Mouse (Mus musculus): ENCODE results near the gene Gm20388. TPM values are rescaled to one million over a fixed set of nuclear protein-coding genes. Genes with fewer than 3 reads are reported as not detected.

Gene Gm20388
- polyA plus RNA-seq, 1 experiment from 2014 or later = not detected

GRCm38 (mm10) chr8:124294425-124294824, 4383.8 kb downstream of the Gm20388 start:
- ATAC-seq (ENCODE audit: insufficient number of reproducible peaks, low FRiP score, low TSS enrichment, low read depth) = no peak
- Histone ChIP-seq H3K4me1 (ENCODE audit: control insufficient read depth, insufficient read depth, low read length) (peaks cover 14% of the 10 kb centered on the region), H3K9me3 (ENCODE audit: control insufficient read depth, low read length) (no peaks in the 10 kb centered on the region), H3K9ac (ENCODE audit: low read length) (no peak overlapping the region), H3K27ac (replicated peaks; ENCODE audit: low read depth, low read length) (no peak overlapping the region), H3K4me2 (ENCODE audit: low read depth, severe bottlenecking) (no peak overlapping the region), H3K36me3 (ENCODE audit: control insufficient read depth, insufficient read depth, low read length) (no peaks in the 10 kb centered on the region), H3K27me3 (ENCODE audit: control insufficient read depth, insufficient read depth, low read length) (no peaks in the 10 kb centered on the region), H3K4me3 (ENCODE audit: low read depth, low read length) (no peak overlapping the region)
- WGBS = 71% methylated on average over 6 of the region's 6 CpGs
- DNase-seq (ENCODE audit: low spot score) = no peak

GRCm38 (mm10) chr8:124294900-124295299, 4384.3 kb downstream of the Gm20388 start:
- Histone ChIP-seq H3K27me3 (ENCODE audit: control insufficient read depth, insufficient read depth, low read length) (no peaks in the 10 kb centered on the region), H3K9ac (ENCODE audit: low read length) (no peak overlapping the region), H3K36me3 (ENCODE audit: control insufficient read depth, insufficient read depth, low read length) (no peaks in the 10 kb centered on the region), H3K9me3 (ENCODE audit: control insufficient read depth, low read length) (no peaks in the 10 kb centered on the region), H3K27ac (replicated peaks; ENCODE audit: low read depth, low read length) (no peak overlapping the region), H3K4me3 (ENCODE audit: low read depth, low read length) (no peak overlapping the region), H3K4me2 (ENCODE audit: low read depth, severe bottlenecking) (no peak overlapping the region), H3K4me1 (ENCODE audit: control insufficient read depth, insufficient read depth, low read length) (peaks cover 14% of the 10 kb centered on the region)
- 66% methylated on average over 10 of the region's 10 CpGs for WGBS
- DNase-seq (ENCODE audit: low spot score) (no peak), ATAC-seq (ENCODE audit: insufficient number of reproducible peaks, low FRiP score, low TSS enrichment, low read depth) (no peak)

DNA sequence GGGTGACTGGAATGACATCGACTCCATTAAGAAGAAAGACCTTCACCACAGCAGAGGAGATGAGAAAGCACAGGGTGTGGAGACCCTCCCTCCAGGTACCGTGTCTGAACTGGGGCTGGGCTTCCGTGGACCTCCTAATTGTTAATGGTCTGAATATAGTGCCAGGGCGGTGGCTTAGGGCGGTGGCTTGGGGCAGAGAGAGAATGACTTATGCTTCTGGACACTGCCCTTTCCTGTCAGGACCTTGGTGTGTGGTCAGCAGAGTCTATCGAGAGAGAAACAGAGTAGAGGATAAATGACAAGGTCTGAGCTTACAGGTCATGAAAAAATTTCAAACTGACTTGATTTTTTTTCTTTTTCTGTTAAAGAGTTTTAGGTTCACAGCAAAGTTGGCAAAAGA, 4384.7 kb downstream of the Gm20388 start:
- no peak for DNase-seq (ENCODE audit: low spot score)
- ATAC-seq (ENCODE audit: insufficient number of reproducible peaks, low FRiP score, low TSS enrichment, low read depth) = no peak
- 84% methylated on average over 6 of the region's 6 CpGs for WGBS
- H3K36me3 ChIP-seq (ENCODE audit: control insufficient read depth, insufficient read depth, low read length) = no peaks in the 10 kb centered on the region
- no peak overlapping the region for H3K4me3 ChIP-seq (ENCODE audit: low read depth, low read length)
- no peak overlapping the region for H3K9ac ChIP-seq (ENCODE audit: low read length)
- H3K27me3 ChIP-seq (ENCODE audit: control insufficient read depth, insufficient read depth, low read length) = no peaks in the 10 kb centered on the region
- H3K9me3 ChIP-seq (ENCODE audit: control insufficient read depth, low read length) = no peaks in the 10 kb centered on the region
- H3K4me2 ChIP-seq (ENCODE audit: low read depth, severe bottlenecking) = no peak overlapping the region
- H3K4me1 ChIP-seq (ENCODE audit: control insufficient read depth, insufficient read depth, low read length) = peaks cover 17% of the 10 kb centered on the region
- H3K27ac ChIP-seq (replicated peaks; ENCODE audit: low read depth, low read length) = no peak overlapping the region

GRCm38 (mm10) chr8:124301512-124301911, 4390.9 kb downstream of the Gm20388 start:
- Histone ChIP-seq H3K4me2 (ENCODE audit: low read depth, severe bottlenecking) (no peak overlapping the region), H3K4me1 (ENCODE audit: control insufficient read depth, insufficient read depth, low read length) (0 out of 2 replicates have a peak, but pooled peaks cover 3% of the 10 kb centered on the region), H3K9ac (ENCODE audit: low read length) (no peak overlapping the region), H3K9me3 (ENCODE audit: control insufficient read depth, low read length) (no peaks in the 10 kb centered on the region), H3K27ac (replicated peaks; ENCODE audit: low read depth, low read length) (no peak overlapping the region), H3K27me3 (ENCODE audit: control insufficient read depth, insufficient read depth, low read length) (no peaks in the 10 kb centered on the region), H3K4me3 (ENCODE audit: low read depth, low read length) (no peak overlapping the region), H3K36me3 (ENCODE audit: control insufficient read depth, insufficient read depth, low read length) (no peaks in the 10 kb centered on the region)
- ATAC-seq (ENCODE audit: insufficient number of reproducible peaks, low FRiP score, low TSS enrichment, low read depth) (no peak), DNase-seq (ENCODE audit: low spot score) (no peak)
- 94% methylated on average over 4 of the region's 4 CpGs for WGBS

- H3K4me3 ChIP-seq (ENCODE audit: low read depth, low read length) = no peak overlapping the region
- 0 out of 2 replicates have a peak, but pooled peaks cover 3% of the 10 kb centered on the region for H3K4me1 ChIP-seq (ENCODE audit: control insufficient read depth, insufficient read depth, low read length)
- H3K9ac ChIP-seq (ENCODE audit: low read length) = no peak overlapping the region
- H3K27ac ChIP-seq (replicated peaks; ENCODE audit: low read depth, low read length) = no peak overlapping the region
- 81% methylated on average over 7 of the region's 7 CpGs for WGBS
- no peaks in the 10 kb centered on the region for H3K9me3 ChIP-seq (ENCODE audit: control insufficient read depth, low read length)
- H3K4me2 ChIP-seq (ENCODE audit: low read depth, severe bottlenecking) = no peak overlapping the region
- no peak for ATAC-seq (ENCODE audit: insufficient number of reproducible peaks, low FRiP score, low TSS enrichment, low read depth)
- DNase-seq (ENCODE audit: low spot score) = no peak
- H3K27me3 ChIP-seq (ENCODE audit: control insufficient read depth, insufficient read depth, low read length) = no peaks in the 10 kb centered on the region
- peaks cover 2% of the 10 kb centered on the region; the same call in 1 of the 2 replicates for H3K36me3 ChIP-seq (ENCODE audit: control insufficient read depth, insufficient read depth, low read length)
These were observed 4391.4 kb downstream of the Gm20388 start for GRCm38 (mm10) chr8:124301935-124302555.

- no peak for DNase-seq (ENCODE audit: low spot score)
- H3K36me3 ChIP-seq (ENCODE audit: control insufficient read depth, insufficient read depth, low read length) = peaks cover 3% of the 10 kb centered on the region; the same call in 1 of the 2 replicates
- no peak overlapping the region for H3K27ac ChIP-seq (replicated peaks; ENCODE audit: low read depth, low read length)
- no peak overlapping the region for H3K4me2 ChIP-seq (ENCODE audit: low read depth, severe bottlenecking)
- no peak overlapping the region for H3K9ac ChIP-seq (ENCODE audit: low read length)
- 0 out of 2 replicates have a peak, but pooled peaks cover 3% of the 10 kb centered on the region for H3K4me1 ChIP-seq (ENCODE audit: control insufficient read depth, insufficient read depth, low read length)
- H3K4me3 ChIP-seq (ENCODE audit: low read depth, low read length) = no peak overlapping the region
- no peaks in the 10 kb centered on the region for H3K27me3 ChIP-seq (ENCODE audit: control insufficient read depth, insufficient read depth, low read length)
- WGBS = 77% methylated on average over 15 of the region's 15 CpGs
- no peak for ATAC-seq (ENCODE audit: insufficient number of reproducible peaks, low FRiP score, low TSS enrichment, low read depth)
- H3K9me3 ChIP-seq (ENCODE audit: control insufficient read depth, low read length) = no peaks in the 10 kb centered on the region
These were observed 4392.7 kb downstream of the Gm20388 start for GRCm38 (mm10) chr8:124303211-124303902.

DNA sequence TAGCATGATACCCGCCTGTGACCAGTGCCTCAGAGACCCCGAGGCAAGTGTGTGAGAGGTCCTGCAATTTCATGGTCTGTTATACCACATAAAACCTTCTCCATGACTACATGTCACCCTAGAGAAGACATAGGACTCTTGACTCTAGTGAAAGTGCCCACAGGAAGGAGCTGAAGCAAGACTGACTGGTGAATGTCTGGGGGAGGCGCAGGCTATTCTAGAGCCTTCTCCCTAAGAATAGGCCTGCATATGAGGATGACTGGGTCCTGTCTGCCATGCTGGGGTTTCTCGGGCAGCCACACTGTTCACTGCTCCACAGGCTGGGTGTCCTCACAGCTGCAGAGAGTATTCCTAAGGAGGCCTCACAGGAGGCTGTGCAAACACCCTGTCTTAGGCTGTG, 4393.5 kb downstream of the Gm20388 start:
- DNase-seq (ENCODE audit: low spot score) (no peak), ATAC-seq (ENCODE audit: insufficient number of reproducible peaks, low FRiP score, low TSS enrichment, low read depth) (no peak)
- WGBS = 93% methylated on average over 4 of the region's 4 CpGs
- Histone ChIP-seq H3K27me3 (ENCODE audit: control insufficient read depth, insufficient read depth, low read length) (no peaks in the 10 kb centered on the region), H3K4me2 (ENCODE audit: low read depth, severe bottlenecking) (no peak overlapping the region), H3K27ac (replicated peaks; ENCODE audit: low read depth, low read length) (no peak overlapping the region), H3K9me3 (ENCODE audit: control insufficient read depth, low read length) (no peaks in the 10 kb centered on the region), H3K4me1 (ENCODE audit: control insufficient read depth, insufficient read depth, low read length) (0 out of 2 replicates have a peak, but pooled peaks cover 3% of the 10 kb centered on the region), H3K36me3 (ENCODE audit: control insufficient read depth, insufficient read depth, low read length) (peaks cover 3% of the 10 kb centered on the region; the same call in 1 of the 2 replicates), H3K4me3 (ENCODE audit: low read depth, low read length) (no peak overlapping the region), H3K9ac (ENCODE audit: low read length) (no peak overlapping the region)

DNA sequence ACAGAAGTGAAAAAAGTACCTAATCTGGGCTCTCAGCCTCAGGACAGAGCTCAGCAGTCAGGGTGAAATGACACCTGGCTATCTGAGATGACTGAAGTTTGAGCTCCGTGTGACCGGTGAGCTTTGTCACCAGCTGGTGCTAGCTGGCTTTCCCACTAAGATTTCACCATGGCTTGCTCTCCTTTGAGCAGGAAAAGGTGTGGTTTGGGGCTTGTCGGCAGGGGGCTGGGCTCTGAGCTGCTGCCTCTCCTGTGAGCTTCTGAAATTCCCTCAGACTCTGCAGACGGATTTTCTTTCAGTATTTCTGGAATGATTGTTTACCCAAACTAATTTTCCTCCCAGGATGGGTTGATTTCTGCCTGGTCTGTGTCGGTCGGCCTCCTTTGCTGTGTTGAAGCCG, 4395.9 kb downstream of the Gm20388 start:
- ATAC-seq (ENCODE audit: insufficient number of reproducible peaks, low FRiP score, low TSS enrichment, low read depth) (no peak), DNase-seq (ENCODE audit: low spot score) (no peak)
- WGBS = 58% methylated on average over 7 of the region's 7 CpGs
- H3K9ac ChIP-seq (ENCODE audit: low read length) = no peak overlapping the region
- no peaks in the 10 kb centered on the region for H3K4me1 ChIP-seq (ENCODE audit: control insufficient read depth, insufficient read depth, low read length)
- no peak overlapping the region for H3K4me3 ChIP-seq (ENCODE audit: low read depth, low read length)
- H3K27me3 ChIP-seq (ENCODE audit: control insufficient read depth, insufficient read depth, low read length) = no peaks in the 10 kb centered on the region
- H3K4me2 ChIP-seq (ENCODE audit: low read depth, severe bottlenecking) = no peak overlapping the region
- no peaks in the 10 kb centered on the region for H3K9me3 ChIP-seq (ENCODE audit: control insufficient read depth, low read length)
- H3K27ac ChIP-seq (replicated peaks; ENCODE audit: low read depth, low read length) = no peak overlapping the region
- peaks cover 3% of the 10 kb centered on the region; the same call in 1 of the 2 replicates for H3K36me3 ChIP-seq (ENCODE audit: control insufficient read depth, insufficient read depth, low read length)
